Mouse (Mus musculus) heart, adult 2 months (tissue): ENCODE data around the gene Spo11. TPM values are rescaled to one million over a fixed set of nuclear protein-coding genes. Genes with fewer than 3 reads are reported as not detected.

ENCODE experiments used
- DNase-seq, 2 experiments: peaks; one replicate each; pipeline ENCODE4 v3.0.0; 2021
- H3K27ac ChIP-seq: fragments of 200-600 bp; 2 replicates; pipeline ENCODE4 v1.8.1; 2022
- H3K27me3 ChIP-seq: fragments of 200-500 bp; 2 replicates; pipeline ENCODE4 v1.6.1; 2012; ENCODE audit warnings: mild to moderate bottlenecking, low read length, inconsistent platforms, mixed read lengths; ENCODE audit not compliant: control insufficient read depth, insufficient read depth
- H3K36me3 ChIP-seq: fragments of 200-500 bp; 2 replicates; pipeline ENCODE4 v1.6.1; 2012; ENCODE audit warnings: low read length, inconsistent platforms; ENCODE audit not compliant: control insufficient read depth, insufficient read depth
- H3K4me1 ChIP-seq: fragments of 200-500 bp; 2 replicates; pipeline ENCODE4 v1.6.1; 2011; ENCODE audit warnings: low read length; ENCODE audit not compliant: control insufficient read depth, insufficient read depth
- H3K4me3 ChIP-seq: fragments of 200-600 bp; 2 replicates; pipeline ENCODE4 v1.8.1; 2022
- H3K79me2 ChIP-seq: fragments of 200-500 bp; replicated peaks from 2 replicates; pipeline ENCODE4 v1.6.1; 2012; ENCODE audit warnings: mild to moderate bottlenecking, inconsistent platforms, low read length, moderate library complexity, mixed read lengths; ENCODE audit not compliant: control insufficient read depth, insufficient read depth
- H3K9ac ChIP-seq: fragments of 200-500 bp; 2 replicates; pipeline ENCODE4 v1.6.1; 2012; ENCODE audit warnings: low read depth, mild to moderate bottlenecking, control low read depth, inconsistent platforms, low read length, mixed read lengths
- CTCF ChIP-seq: fragments of 200-600 bp; IDR thresholded peaks from 2 replicates; pipeline ENCODE4 v1.8.1; 2022; ENCODE audit warnings: antibody characterized with exemption, mild to moderate bottlenecking, moderate library complexity
- EP300 ChIP-seq: fragments of 200-500 bp; IDR thresholded peaks from 2 replicates; pipeline ENCODE4 v1.6.1; 2011; ENCODE audit warnings: low read depth, low read length, control low read depth; ENCODE audit not compliant: insufficient read depth
- POLR2A ChIP-seq: fragments of 200-500 bp; IDR thresholded peaks from 2 replicates; pipeline ENCODE4 v1.6.1; 2011; ENCODE audit warnings: mild to moderate bottlenecking, low read depth, low read length, control low read depth; ENCODE audit not compliant: insufficient read depth
- WGBS: fragments of 180-500 bp; shearing (Covaris S2); methylation state at CpG from one replicate; pipeline ENCODE4 v1.1.7; 2018; 5-methylcytosine and 5-hydroxymethylcytosine counted together
- intact Hi-C: fragments of 180-260 bp; cut with DNase I; formaldehyde crosslinking; loops from one replicate; pipeline ENCODE4 v1.15.1; 2025
- polyA plus RNA-seq: library from polyadenylated mRNA; depleted of rRNA; stranded (reverse); fragments of >200 nt; gene quantifications from 2 replicates; pipeline ENCODE4 v1.2.3, GENCODE M21; 2012
- total RNA-seq, 2 experiments: library from RNA; stranded (reverse); gene quantifications; 2 replicates each; pipeline ENCODE4 v1.2.3; 2021

The Spo11 gene
- total and polyA plus RNA-seq, 3 experiments, result 0.14 TPM; not detected in 2

DNA sequence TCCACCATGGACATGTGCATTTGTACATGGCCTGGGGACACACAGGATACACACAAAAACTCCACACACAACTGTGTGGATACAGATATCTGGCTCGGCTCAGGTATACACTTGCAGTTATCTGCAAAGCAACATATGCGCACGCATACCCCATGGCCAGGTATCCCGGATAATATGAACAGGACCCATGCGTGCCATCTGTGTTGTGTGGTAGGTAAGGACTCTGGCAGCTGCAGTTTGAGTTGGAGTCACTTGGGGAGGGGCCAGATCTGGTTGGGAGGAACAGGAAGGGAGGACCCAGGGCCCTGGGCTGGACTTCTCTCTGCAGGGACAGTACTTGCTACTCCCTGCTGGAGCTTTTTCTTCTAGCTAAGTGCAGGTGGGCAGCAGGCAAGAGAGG, 58.2 kb downstream of the Spo11 start:
- Histone ChIP-seq H3K79me2 (no peaks in the 10 kb centered on the region), H3K4me3 (no peak overlapping the region), H3K9ac (no peak overlapping the region), H3K4me1 (peaks cover 3% of the 10 kb centered on the region; the same call in 1 of the 2 replicates), H3K27ac (no peak overlapping the region), H3K27me3 (no peaks in the 10 kb centered on the region), H3K36me3 (no peaks in the 10 kb centered on the region)
- TF ChIP-seq CTCF (no peak), EP300 (no peak)
- DNase-seq, result no peak
- WGBS, result 82% methylated on average over 5 of the region's 5 CpGs
- intact Hi-C loops, result no loop called here

- Histone ChIP-seq H3K9ac (no peak overlapping the region), H3K4me3 (no peak overlapping the region), H3K27me3 (no peaks in the 10 kb centered on the region), H3K27ac (no peak overlapping the region), H3K4me1 (peaks cover 3% of the 10 kb centered on the region; the same call in 1 of the 2 replicates), H3K36me3 (no peaks in the 10 kb centered on the region), H3K79me2 (no peaks in the 10 kb centered on the region)
- intact Hi-C loops, result no loop called here
- TF ChIP-seq POLR2A (no peak), EP300 (no peak), CTCF (no peak)
- 89% methylated on average over 5 of the region's 5 CpGs for WGBS
- no peak for DNase-seq
Measured at GRCm38 (mm10) chr2:173036055-173036454, 58.6 kb downstream of the Spo11 start.

- no peaks in the 10 kb centered on the region for H3K27me3 ChIP-seq
- peaks cover 3% of the 10 kb centered on the region; the same call in 1 of the 2 replicates for H3K4me1 ChIP-seq
- WGBS, result 64% methylated on average over 4 of the region's 4 CpGs
- H3K27ac ChIP-seq, result no peak overlapping the region
- intact Hi-C loops, result no loop called here
- no peak overlapping the region for H3K9ac ChIP-seq
- H3K36me3 ChIP-seq, result no peaks in the 10 kb centered on the region
- no peak overlapping the region for H3K4me3 ChIP-seq
- DNase-seq, result no peak
- TF ChIP-seq CTCF, result no peak
- TF ChIP-seq POLR2A, result no peak
- no peak for TF ChIP-seq EP300
- no peaks in the 10 kb centered on the region for H3K79me2 ChIP-seq
Measured at GRCm38 (mm10) chr2:173036611-173037010, 59.1 kb downstream of the Spo11 start.

DNA sequence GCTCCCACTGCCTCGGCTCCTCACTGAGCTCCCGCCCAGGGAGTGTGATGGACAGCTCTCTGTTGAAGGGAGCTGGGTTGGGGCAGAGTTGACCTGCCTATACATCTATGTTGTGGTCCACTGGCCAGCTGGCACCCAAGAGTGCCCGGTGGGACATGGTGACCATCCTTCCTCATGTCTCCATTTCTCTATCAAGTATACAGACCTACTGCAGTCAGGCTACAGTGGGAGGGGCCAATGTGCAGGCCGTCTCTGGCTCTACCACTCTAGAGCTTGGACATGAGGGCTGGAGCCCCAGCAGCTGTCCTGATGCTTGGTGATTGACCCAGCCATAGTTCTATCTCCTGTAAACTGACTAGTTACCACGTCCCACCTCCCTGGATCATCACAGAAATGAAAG, 59.8 kb downstream of the Spo11 start:
- TF ChIP-seq POLR2A, result no peak
- no peak for TF ChIP-seq EP300
- no peak for TF ChIP-seq CTCF
- no peak overlapping the region for H3K4me3 ChIP-seq
- no peaks in the 10 kb centered on the region for H3K36me3 ChIP-seq
- H3K4me1 ChIP-seq, result peaks cover 3% of the 10 kb centered on the region; the same call in 1 of the 2 replicates
- no peak for DNase-seq
- intact Hi-C loops, result no loop called here
- no peak overlapping the region for H3K9ac ChIP-seq
- WGBS, result 72% methylated on average over 5 of the region's 5 CpGs
- H3K27ac ChIP-seq, result no peak overlapping the region
- H3K79me2 ChIP-seq, result no peaks in the 10 kb centered on the region
- H3K27me3 ChIP-seq, result no peaks in the 10 kb centered on the region

DNA sequence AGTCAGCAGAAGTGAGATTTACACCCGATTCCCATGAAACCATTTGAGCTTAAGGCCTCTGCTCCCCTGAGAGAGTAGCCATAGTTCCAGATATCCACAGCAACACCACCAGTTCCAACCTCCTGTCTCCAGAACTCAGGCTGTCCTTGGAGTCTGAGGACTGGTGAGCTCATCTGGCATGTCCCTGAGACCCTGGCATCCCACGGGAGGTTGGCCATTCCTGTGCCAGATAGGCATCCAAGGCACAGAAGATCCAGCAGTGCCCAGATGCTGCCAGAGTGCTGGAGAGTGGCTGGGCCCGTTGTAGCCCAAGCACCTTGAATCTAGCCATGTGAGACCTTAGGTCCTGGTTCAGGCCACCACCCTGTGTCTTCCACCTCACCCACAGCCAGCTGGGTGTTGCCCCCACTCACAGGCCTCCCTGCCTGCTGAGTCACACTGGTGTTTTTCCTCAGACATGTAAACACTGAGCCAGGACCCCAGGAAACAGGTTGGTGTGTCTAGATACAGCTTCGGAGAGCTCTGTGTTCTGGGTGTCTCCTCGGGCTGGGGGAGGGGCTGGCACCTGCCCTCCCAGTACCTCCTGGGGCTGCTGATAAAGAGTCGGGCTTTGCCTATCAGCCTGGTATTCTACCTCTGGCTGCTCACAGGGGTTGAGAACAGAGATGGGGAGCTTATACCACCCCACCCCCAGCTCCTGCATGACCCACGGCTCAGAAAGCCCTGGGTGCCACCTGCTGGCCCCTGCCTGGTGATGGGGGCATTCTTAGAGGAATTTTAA, 60.5 kb downstream of the Spo11 start:
- no peak for TF ChIP-seq POLR2A
- TF ChIP-seq EP300, result no peak
- no peak for TF ChIP-seq CTCF
- DNase-seq, result no peak
- Histone ChIP-seq H3K36me3 (no peaks in the 10 kb centered on the region), H3K27ac (no peak overlapping the region), H3K4me3 (no peak overlapping the region), H3K9ac (no peak overlapping the region), H3K4me1 (peaks cover 3% of the 10 kb centered on the region; the same call in 1 of the 2 replicates), H3K79me2 (no peaks in the 10 kb centered on the region), H3K27me3 (no peaks in the 10 kb centered on the region)
- intact Hi-C loops, result no loop called here
- WGBS, result 45% methylated on average over 7 of the region's 7 CpGs

- 72% methylated on average over 4 of the region's 4 CpGs for WGBS
- H3K9ac ChIP-seq, result no peak overlapping the region
- no peaks in the 10 kb centered on the region for H3K79me2 ChIP-seq
- no peak overlapping the region for H3K4me3 ChIP-seq
- peaks cover 3% of the 10 kb centered on the region; the same call in 1 of the 2 replicates for H3K4me1 ChIP-seq
- no peaks in the 10 kb centered on the region for H3K27me3 ChIP-seq
- intact Hi-C loops, result no loop called here
- no peak for TF ChIP-seq EP300
- TF ChIP-seq CTCF, result no peak
- TF ChIP-seq POLR2A, result no peak
- no peaks in the 10 kb centered on the region for H3K36me3 ChIP-seq
- no peak overlapping the region for H3K27ac ChIP-seq
- DNase-seq, result no peak
Measured at GRCm38 (mm10) chr2:173039041-173039440, 61.5 kb downstream of the Spo11 start.
